Mouse (Mus musculus) lung, embryonic 15.5 days (tissue): ENCODE results near the gene Cox17. TPM values are rescaled to one million over a fixed set of nuclear protein-coding genes. Genes with fewer than 3 reads are reported as not detected.

Source experiments
- ATAC-seq: fragments of 200-750 bp; cut with Nextera tagmentation; 2 replicates; pipeline ENCODE4 v1.8.0; 2017; ENCODE audit warnings: moderate number of reproducible peaks, borderline replicate concordance; ENCODE audit not compliant: low FRiP score, low TSS enrichment; ENCODE audit errors: extremely low read depth
- H3K27ac ChIP-seq: fragments of 300-500 bp; sonication (generic); 2 replicates; pipeline ENCODE4 v1.5.1; 2015; ENCODE audit warnings: moderate library complexity, mild to moderate bottlenecking, inconsistent platforms
- H3K27me3 ChIP-seq: fragments of 300-500 bp; sonication (generic); 2 replicates; pipeline ENCODE4 v1.6.1; 2015; ENCODE audit warnings: inconsistent platforms
- H3K36me3 ChIP-seq: fragments of 300-500 bp; sonication (generic); 2 replicates; pipeline ENCODE4 v1.6.1; 2015; ENCODE audit warnings: inconsistent platforms
- H3K4me1 ChIP-seq: fragments of 300-500 bp; sonication (generic); 2 replicates; pipeline ENCODE4 v1.6.1; 2015; ENCODE audit warnings: inconsistent platforms
- H3K4me2 ChIP-seq: fragments of 300-500 bp; sonication (generic); 2 replicates; pipeline ENCODE4 v1.6.1; 2015; ENCODE audit warnings: inconsistent platforms, mild to moderate bottlenecking, moderate library complexity
- H3K4me3 ChIP-seq: fragments of 300-500 bp; sonication (generic); 2 replicates; pipeline ENCODE4 v1.5.1; 2015; ENCODE audit warnings: mild to moderate bottlenecking, inconsistent platforms
- H3K9ac ChIP-seq: fragments of 300-500 bp; sonication (generic); 2 replicates; pipeline ENCODE4 v1.6.1; 2015; ENCODE audit warnings: inconsistent platforms
- H3K9me3 ChIP-seq: fragments of 300-500 bp; sonication (generic); 2 replicates; pipeline ENCODE4 v1.6.1; 2016; ENCODE audit warnings: inconsistent platforms
- WGBS: fragments of 180-500 bp; shearing (Covaris S2); methylation state at CpG from one replicate; pipeline ENCODE4 v1.1.7; 2015; 5-methylcytosine and 5-hydroxymethylcytosine counted together
- polyA plus RNA-seq: library from polyadenylated mRNA; unstranded; fragments of >200 nt; fragmentation: Nextera tagmentation; extraction: Ambion mirVana; gene quantifications from 2 replicates; pipeline ENCODE4 v1.2.1, GENCODE M21; 2015

Cox17 gene
- polyA plus RNA-seq, 1 experiment from 2014 or later: 120 TPM

DNA sequence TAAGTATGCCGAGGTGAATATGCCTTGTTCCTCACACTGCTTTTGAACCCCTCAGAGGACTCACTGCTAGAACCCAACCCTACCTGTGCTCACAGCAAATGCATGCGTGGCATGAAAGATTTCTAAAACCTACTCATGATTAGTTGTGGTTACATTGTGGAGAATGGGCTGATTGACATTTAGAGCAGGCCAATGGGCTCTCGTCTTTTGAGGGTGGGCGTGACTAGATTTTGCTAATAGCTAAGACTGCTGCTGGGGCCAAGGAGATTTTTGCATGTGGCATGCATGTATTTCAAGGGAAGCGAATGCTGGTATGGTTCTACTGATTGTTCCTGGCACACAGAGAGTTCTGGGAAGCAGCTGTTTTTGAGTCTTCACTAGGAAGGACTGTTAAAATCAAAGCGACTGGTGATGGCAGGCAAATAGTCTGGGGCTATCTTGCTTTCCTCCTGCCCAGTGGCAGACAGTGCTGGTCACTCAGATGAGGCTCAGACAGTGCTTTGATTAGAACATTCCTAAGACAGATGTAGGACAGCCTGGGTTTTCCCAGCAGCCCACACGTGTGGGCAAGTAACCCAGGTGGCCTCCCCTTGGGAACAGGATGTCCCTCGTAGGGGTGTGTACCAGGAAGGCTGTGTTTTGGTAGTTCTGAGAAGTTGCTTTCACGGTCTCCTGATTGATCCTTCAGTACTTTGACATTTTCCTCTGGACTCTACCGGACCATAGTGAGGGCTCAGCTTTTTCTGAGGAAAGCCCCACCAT lies 27.8 kb downstream of the Cox17 start:
- Histone ChIP-seq H3K4me1 (0 out of 2 replicates have a peak, but pooled peaks cover 7% of the 10 kb centered on the region), H3K27ac (no peak overlapping the region), H3K9me3 (no peaks in the 10 kb centered on the region), H3K27me3 (no peaks in the 10 kb centered on the region), H3K4me3 (no peak overlapping the region), H3K9ac (no peak overlapping the region), H3K4me2 (no peak overlapping the region), H3K36me3 (no peaks in the 10 kb centered on the region)
- 77% methylated on average over 10 of the region's 10 CpGs for WGBS
- ATAC-seq: no peak

- H3K36me3 ChIP-seq: no peaks in the 10 kb centered on the region
- H3K9ac ChIP-seq: no peak overlapping the region
- 71% methylated on average over 7 of the region's 7 CpGs for WGBS
- H3K4me2 ChIP-seq: no peak overlapping the region
- H3K4me3 ChIP-seq: no peak overlapping the region
- H3K27ac ChIP-seq: no peak overlapping the region
- no peak for ATAC-seq
- no peaks in the 10 kb centered on the region for H3K27me3 ChIP-seq
- H3K9me3 ChIP-seq: no peaks in the 10 kb centered on the region
- 0 out of 2 replicates have a peak, but pooled peaks cover 7% of the 10 kb centered on the region for H3K4me1 ChIP-seq
Measured at GRCm38 (mm10) chr16:38375182-38375581, 28.4 kb downstream of the Cox17 start.

- Histone ChIP-seq H3K4me3 (peak overlapping the region; percentile 38), H3K27me3 (no peaks in the 10 kb centered on the region), H3K4me1 (0 out of 2 replicates have a peak, but pooled peaks cover 7% of the 10 kb centered on the region), H3K4me2 (peak overlapping the region; percentile 54), H3K36me3 (no peaks in the 10 kb centered on the region), H3K27ac (peak overlapping the region; percentile 41; the same call in 1 of the 2 replicates), H3K9ac (peak overlapping the region; percentile 36; the same call in 1 of the 2 replicates), H3K9me3 (no peaks in the 10 kb centered on the region)
- ATAC-seq: peak; percentile 84; the same call in 1 of the 2 replicates
- WGBS: 21% methylated on average over 17 of the region's 17 CpGs
Measured at GRCm38 (mm10) chr16:38376163-38376840, 29.5 kb downstream of the Cox17 start.

GRCm38 (mm10) chr16:38376841-38377249 lies 30.1 kb downstream of the Cox17 start:
- no peak for ATAC-seq
- Histone ChIP-seq H3K4me1 (0 out of 2 replicates have a peak, but pooled peaks cover 7% of the 10 kb centered on the region), H3K36me3 (no peaks in the 10 kb centered on the region), H3K27me3 (no peaks in the 10 kb centered on the region), H3K9me3 (no peaks in the 10 kb centered on the region), H3K9ac (peak overlapping the region; percentile 36; the same call in 1 of the 2 replicates), H3K4me3 (peak overlapping the region; percentile 38), H3K27ac (peak overlapping the region; percentile 41; the same call in 1 of the 2 replicates), H3K4me2 (peak overlapping the region; percentile 54)
- WGBS: 42% methylated on average over 8 of the region's 8 CpGs

GRCm38 (mm10) chr16:38377546-38377945 lies 30.8 kb downstream of the Cox17 start:
- no peaks in the 10 kb centered on the region for H3K9me3 ChIP-seq
- H3K36me3 ChIP-seq: no peaks in the 10 kb centered on the region
- H3K9ac ChIP-seq: no peak overlapping the region
- H3K4me3 ChIP-seq: no peak overlapping the region
- H3K4me2 ChIP-seq: no peak overlapping the region
- H3K27me3 ChIP-seq: no peaks in the 10 kb centered on the region
- WGBS: 80% methylated on average over 6 of the region's 6 CpGs
- H3K27ac ChIP-seq: no peak overlapping the region
- 0 out of 2 replicates have a peak, but pooled peaks cover 7% of the 10 kb centered on the region for H3K4me1 ChIP-seq
- no peak for ATAC-seq

DNA sequence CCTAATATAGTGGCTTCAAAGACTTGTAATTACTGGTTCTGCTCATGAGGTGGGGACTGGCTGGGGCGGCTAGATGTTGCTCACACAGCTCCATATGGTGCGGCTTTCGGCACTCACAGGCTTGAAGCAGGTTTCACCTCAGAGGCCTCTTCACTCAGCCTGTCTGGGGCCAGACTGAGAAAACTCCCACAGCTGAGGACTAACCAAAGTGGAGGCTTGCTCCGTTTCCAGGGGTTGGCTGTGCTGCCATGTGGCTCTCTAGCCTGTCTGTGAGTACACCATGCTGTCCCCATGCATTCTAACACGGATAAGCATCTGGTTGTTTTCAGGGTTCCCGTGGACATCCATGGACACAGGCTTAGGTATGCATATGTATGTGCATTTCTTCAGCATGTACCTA lies 31.8 kb downstream of the Cox17 start:
- H3K36me3 ChIP-seq: no peaks in the 10 kb centered on the region
- 86% methylated on average over 6 of the region's 6 CpGs for WGBS
- no peak overlapping the region for H3K9ac ChIP-seq
- no peak overlapping the region for H3K4me3 ChIP-seq
- H3K9me3 ChIP-seq: no peaks in the 10 kb centered on the region
- no peaks in the 10 kb centered on the region for H3K27me3 ChIP-seq
- 0 out of 2 replicates have a peak, but pooled peaks cover 7% of the 10 kb centered on the region for H3K4me1 ChIP-seq
- H3K27ac ChIP-seq: no peak overlapping the region
- ATAC-seq: no peak
- no peak overlapping the region for H3K4me2 ChIP-seq

GRCm38 (mm10) chr16:38379088-38379487 lies 32.3 kb downstream of the Cox17 start:
- H3K4me1 ChIP-seq: 0 out of 2 replicates have a peak, but pooled peaks cover 7% of the 10 kb centered on the region
- no peak overlapping the region for H3K4me3 ChIP-seq
- no peak overlapping the region for H3K9ac ChIP-seq
- 20% methylated on average over 6 of the region's 6 CpGs for WGBS
- no peaks in the 10 kb centered on the region for H3K9me3 ChIP-seq
- ATAC-seq: no peak
- no peaks in the 10 kb centered on the region for H3K36me3 ChIP-seq
- no peak overlapping the region for H3K27ac ChIP-seq
- no peaks in the 10 kb centered on the region for H3K27me3 ChIP-seq
- no peak overlapping the region for H3K4me2 ChIP-seq

DNA sequence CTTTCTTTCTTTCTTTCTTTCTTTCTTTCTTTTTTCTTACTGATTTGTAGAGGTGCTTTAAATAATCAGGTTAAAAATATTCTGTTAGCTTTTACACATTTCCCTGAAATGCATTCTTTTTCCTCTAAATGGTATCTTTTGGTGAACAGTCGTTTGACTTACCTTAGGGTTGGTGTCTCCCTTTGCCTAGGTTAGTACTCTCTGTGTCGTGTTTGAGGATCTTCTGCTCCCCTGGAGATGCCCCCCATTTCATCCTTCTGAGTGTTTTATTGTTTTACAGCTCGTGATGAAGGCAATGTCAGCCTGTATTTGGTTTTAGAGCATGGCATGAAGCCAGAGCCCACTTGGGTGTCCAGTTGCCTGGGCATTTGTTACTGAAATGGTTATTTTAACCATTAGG lies 32.7 kb downstream of the Cox17 start:
- Histone ChIP-seq H3K27ac (no peak overlapping the region), H3K4me1 (0 out of 2 replicates have a peak, but pooled peaks cover 7% of the 10 kb centered on the region), H3K9me3 (no peaks in the 10 kb centered on the region), H3K4me2 (no peak overlapping the region), H3K36me3 (no peaks in the 10 kb centered on the region), H3K4me3 (no peak overlapping the region), H3K9ac (no peak overlapping the region), H3K27me3 (no peaks in the 10 kb centered on the region)
- ATAC-seq: no peak
- 40% methylated on average over 3 of the region's 3 CpGs for WGBS

DNA sequence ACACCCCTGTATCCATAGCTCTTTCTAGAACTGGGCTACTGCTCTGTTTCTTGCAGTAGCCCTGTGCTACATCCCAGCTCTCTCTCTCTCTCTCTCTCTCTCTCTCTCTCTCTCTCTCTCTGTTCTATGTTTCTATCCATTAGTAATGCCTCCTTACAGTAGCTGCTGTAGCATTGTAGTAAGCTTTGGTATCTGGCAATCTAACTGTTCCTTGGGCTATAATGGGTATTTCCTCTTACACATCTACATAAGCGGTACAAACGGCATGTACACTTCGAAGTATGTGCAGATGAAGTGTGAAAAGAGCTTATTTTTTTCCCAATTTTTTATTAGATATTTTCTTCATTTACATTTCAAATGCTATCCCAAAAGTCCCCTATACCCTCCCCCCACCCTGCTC lies 33.1 kb downstream of the Cox17 start:
- no peaks in the 10 kb centered on the region for H3K9me3 ChIP-seq
- H3K27me3 ChIP-seq: no peaks in the 10 kb centered on the region
- 81% methylated on average over 3 of the region's 3 CpGs for WGBS
- H3K27ac ChIP-seq: no peak overlapping the region
- no peak overlapping the region for H3K4me2 ChIP-seq
- no peaks in the 10 kb centered on the region for H3K36me3 ChIP-seq
- H3K4me1 ChIP-seq: 0 out of 2 replicates have a peak, but pooled peaks cover 7% of the 10 kb centered on the region
- ATAC-seq: no peak
- H3K9ac ChIP-seq: no peak overlapping the region
- no peak overlapping the region for H3K4me3 ChIP-seq

DNA sequence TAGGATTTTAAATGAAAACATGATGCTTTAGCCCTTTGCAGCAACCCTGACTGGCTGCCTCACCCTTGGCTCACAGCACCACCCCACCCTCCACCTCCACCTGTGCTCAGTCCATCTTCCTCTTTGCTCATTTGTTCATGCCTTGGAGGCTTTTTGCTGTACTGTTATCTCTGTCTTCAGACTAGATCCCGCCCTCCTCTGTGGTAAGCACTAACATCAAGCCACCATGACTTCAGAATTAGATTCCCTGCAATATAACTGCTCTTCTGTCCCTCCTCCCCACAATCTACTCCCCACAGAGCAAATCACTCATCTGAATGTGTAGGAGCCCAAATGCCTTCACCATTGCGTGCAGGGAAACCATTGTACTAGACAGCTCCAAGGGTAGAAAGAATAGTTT lies 36.9 kb downstream of the Cox17 start:
- H3K4me1 ChIP-seq: no peaks in the 10 kb centered on the region
- no peaks in the 10 kb centered on the region for H3K9me3 ChIP-seq
- no peaks in the 10 kb centered on the region for H3K27me3 ChIP-seq
- 82% methylated on average over 2 of the region's 2 CpGs for WGBS
- H3K4me3 ChIP-seq: no peak overlapping the region
- no peak for ATAC-seq
- no peak overlapping the region for H3K9ac ChIP-seq
- H3K27ac ChIP-seq: no peak overlapping the region
- no peak overlapping the region for H3K4me2 ChIP-seq
- no peaks in the 10 kb centered on the region for H3K36me3 ChIP-seq

DNA sequence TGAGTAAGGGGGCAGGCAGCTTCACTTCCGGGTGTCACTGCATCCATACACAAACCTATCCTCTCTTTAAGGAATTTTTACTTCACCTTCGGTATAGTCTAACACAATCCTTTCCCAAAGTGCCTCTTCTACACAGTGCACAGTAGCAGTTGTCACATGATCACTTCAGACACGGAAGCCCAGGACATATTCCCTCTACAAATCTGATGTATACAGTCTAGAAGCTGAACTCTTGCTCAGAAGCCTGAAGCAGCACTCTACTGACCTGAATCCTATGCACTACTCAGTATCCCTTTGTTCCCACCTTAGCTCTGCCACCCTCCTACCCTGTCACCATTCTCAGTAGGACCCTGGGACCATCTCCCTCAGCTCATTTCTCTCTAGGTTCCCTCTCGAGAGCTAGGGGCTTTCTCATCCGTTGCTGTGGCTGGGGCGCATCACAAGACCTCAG lies 38.4 kb downstream of the Cox17 start:
- ATAC-seq: no peak
- WGBS: 79% methylated on average over 6 of the region's 6 CpGs

DNA sequence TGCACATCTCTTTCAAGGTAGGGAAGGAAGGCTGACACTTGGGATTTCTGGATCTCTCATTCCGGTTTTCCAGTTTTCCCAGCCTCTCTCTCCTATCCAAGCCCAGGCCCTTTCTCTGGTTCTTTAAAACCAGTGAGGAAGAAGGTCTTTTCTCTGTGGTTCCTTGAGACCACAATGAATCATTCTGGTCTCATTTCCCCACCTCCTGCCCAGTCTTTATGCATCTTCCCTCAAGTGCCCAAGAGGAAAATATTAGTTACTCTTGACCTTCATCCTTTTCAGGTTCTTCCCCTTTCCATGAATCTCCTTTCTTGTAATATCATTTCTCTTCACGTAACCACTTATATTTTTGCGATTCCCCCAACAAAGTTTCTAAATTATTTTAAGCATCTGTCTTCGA lies 38.9 kb downstream of the Cox17 start:
- no peaks in the 10 kb centered on the region for H3K27me3 ChIP-seq
- H3K4me1 ChIP-seq: no peaks in the 10 kb centered on the region
- no peak overlapping the region for H3K4me3 ChIP-seq
- WGBS: 90% methylated on average over 4 of the region's 4 CpGs
- no peak overlapping the region for H3K9ac ChIP-seq
- no peak overlapping the region for H3K4me2 ChIP-seq
- H3K9me3 ChIP-seq: no peaks in the 10 kb centered on the region
- ATAC-seq: no peak
- H3K27ac ChIP-seq: no peak overlapping the region
- no peaks in the 10 kb centered on the region for H3K36me3 ChIP-seq

More for the DNA sequence above, 38.4 kb downstream of the Cox17 start:
- no peak overlapping the region for H3K4me3 ChIP-seq
- H3K4me1 ChIP-seq: no peaks in the 10 kb centered on the region
- H3K27ac ChIP-seq: no peak overlapping the region
- H3K9ac ChIP-seq: no peak overlapping the region
- H3K36me3 ChIP-seq: no peaks in the 10 kb centered on the region
- H3K9me3 ChIP-seq: no peaks in the 10 kb centered on the region
- H3K27me3 ChIP-seq: no peaks in the 10 kb centered on the region
- no peak overlapping the region for H3K4me2 ChIP-seq
